Mouse (Mus musculus) cerebellum, adult 9-11 months (tissue): ENCODE data around the gene Rbm33.

Source experiments
- DNase-seq: peaks from one replicate; pipeline ENCODE4 v3.0.0; 2022

Gene Rbm33

GRCm38 (mm10) chr5:28464361-28465098 is 147.6 kb downstream of the Rbm33 start:
- no peak for DNase-seq

- no peak for DNase-seq
Measured at GRCm38 (mm10) chr5:28465099-28465406, 148.1 kb downstream of the Rbm33 start.

GRCm38 (mm10) chr5:28465526-28465925 is 148.6 kb downstream of the Rbm33 start:
- DNase-seq: no peak

GRCm38 (mm10) chr5:28466351-28466750 is 149.4 kb downstream of the Rbm33 start:
- DNase-seq: no peak

- DNase-seq: no peak
Measured at GRCm38 (mm10) chr5:28466760-28467306, 149.9 kb downstream of the Rbm33 start, which contains the start of gene Shh. TSS of gene Shh (minus strand) at chr5:28467256.
